Mouse (Mus musculus) monocyte, adult 59 days (primary cell): ENCODE data around the gene Bank1. TPM values are rescaled to one million over a fixed set of nuclear protein-coding genes. Genes with fewer than 3 reads are reported as not detected.

Source experiments
- total RNA-seq, 2 experiments: library from RNA; stranded (reverse); gene quantifications; one replicate each; pipeline ENCODE4 v1.2.4; 2023

Gene Bank1
- total RNA-seq, result 10 to 100 TPM; 41.2 to 43.6 TPM

GRCm38 (mm10) chr3:136325783-136326182 is at the start of gene Bank1:
Gene Bank1 (minus strand): TSS chr3:136326066.

